Comparison of ENCODE assay signal across 8 mouse cellular contexts in the genomic region with DNA sequence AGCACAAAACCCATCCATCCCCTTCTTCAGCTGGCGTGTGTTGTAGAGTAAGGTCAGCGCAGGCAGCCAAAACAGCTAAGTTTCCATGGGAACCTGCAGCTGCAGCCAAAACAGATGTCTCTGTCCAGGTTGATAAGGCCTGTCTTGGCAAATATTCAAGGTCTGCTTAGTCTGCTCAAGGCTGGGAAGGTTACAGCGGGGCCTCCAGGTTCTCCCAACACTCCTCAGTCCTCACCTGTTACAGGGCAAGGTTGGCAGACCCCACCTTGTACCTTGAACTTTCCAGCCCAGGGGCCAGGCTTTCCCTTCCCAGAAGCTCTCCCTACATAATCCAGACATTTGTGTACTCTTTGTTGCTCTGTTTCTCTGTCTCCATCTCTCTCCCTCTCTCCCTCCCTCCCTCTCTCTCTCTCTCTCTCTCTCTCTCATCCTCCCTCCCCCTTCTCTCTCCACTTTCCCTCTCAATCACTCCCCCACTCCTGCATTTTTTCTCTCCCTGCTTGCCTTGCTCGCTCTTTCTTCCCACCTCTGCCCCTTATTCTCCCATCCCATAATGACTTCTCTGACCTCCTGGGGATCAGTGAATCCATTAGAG. TPM values are rescaled to one million over a fixed set of nuclear protein-coding genes. Genes with fewer than 3 reads are reported as not detected.
A peak's percentile ranks its signal among the peaks of the same experiment; 100 is the strongest.
DNase-seq lines count a peak whose midpoint lies in the region; ATAC-seq and TF ChIP-seq lines count a peak whose summit lies in the region.

No protein-coding gene starts in this region.

- H3K36me3 ChIP-seq in forebrain, embryonic 12.5 days (replicated peaks): no peaks in the 10 kb centered on the region
- H3K36me3 ChIP-seq in hindbrain, embryonic 16.5 days (ENCODE audit: control insufficient read depth, insufficient read depth, low read length): no peaks in the 10 kb centered on the region
- no peaks in the 10 kb centered on the region for H3K36me3 ChIP-seq in midbrain, embryonic 11.5 days (ENCODE audit: control insufficient read depth, insufficient read depth, low read length)
- H3K36me3 ChIP-seq in stomach, postnatal 0 days (ENCODE audit: control insufficient read depth, insufficient read depth, low read length): no peaks in the 10 kb centered on the region

- H3K4me3 ChIP-seq in forebrain, embryonic 12.5 days (replicated peaks): peak overlapping the region; percentile 48
- H3K4me3 ChIP-seq in hindbrain, embryonic 16.5 days (ENCODE audit: low read length): peak overlapping the region; percentile 54
- peak overlapping the region; percentile 44; the same call in 1 of the 2 replicates for H3K4me3 ChIP-seq in midbrain, embryonic 11.5 days (ENCODE audit: low read depth, low read length)
- peak overlapping the region; percentile 44; the same call in 1 of the 2 replicates for H3K4me3 ChIP-seq in stomach, postnatal 0 days (ENCODE audit: low read depth, low read length)

- no peaks in the 10 kb centered on the region for H3K27me3 ChIP-seq in forebrain, embryonic 12.5 days
- no peaks in the 10 kb centered on the region for H3K27me3 ChIP-seq in hindbrain, embryonic 16.5 days (replicated peaks; ENCODE audit: control insufficient read depth, insufficient read depth, low read length)
- no peaks in the 10 kb centered on the region for H3K27me3 ChIP-seq in midbrain, embryonic 11.5 days (ENCODE audit: control insufficient read depth, insufficient read depth, low read length)
- H3K27me3 ChIP-seq in stomach, postnatal 0 days (ENCODE audit: control insufficient read depth, insufficient read depth, low read length): no peaks in the 10 kb centered on the region

- peak overlapping the region; percentile 62 for H3K4me2 ChIP-seq in forebrain, embryonic 12.5 days
- peak overlapping the region; percentile 65 for H3K4me2 ChIP-seq in hindbrain, embryonic 16.5 days (ENCODE audit: low read length)
- H3K4me2 ChIP-seq in midbrain, embryonic 11.5 days: peak overlapping the region; percentile 67
- H3K4me2 ChIP-seq in stomach, postnatal 0 days (replicated peaks; ENCODE audit: low read depth): peak overlapping the region; percentile 59

- peak; percentile 68 for DNase-seq in spleen, adult 12 weeks (ENCODE audit: low spot score)
- DNase-seq in spleen, adult 18-20 months: no peak
- DNase-seq in midbrain, embryonic 11.5 days (ENCODE audit: low spot score, missing footprints): no peak
- DNase-seq in stomach, postnatal 0 days (ENCODE audit: low spot score): peak; percentile 26
- DNase-seq in cerebellum, adult 11 months: no peak
- DNase-seq in frontal cortex, postnatal 14 days (ENCODE audit: low spot score in 2 of 2): no peak

- peaks cover 9% of the 10 kb centered on the region for H3K4me1 ChIP-seq in forebrain, embryonic 12.5 days
- peaks cover 4% of the 10 kb centered on the region for H3K4me1 ChIP-seq in hindbrain, embryonic 16.5 days (ENCODE audit: control insufficient read depth, insufficient read depth, low read depth, low read length)
- no peaks in the 10 kb centered on the region for H3K4me1 ChIP-seq in midbrain, embryonic 11.5 days (ENCODE audit: control insufficient read depth, insufficient read depth, low read length)
- no peaks in the 10 kb centered on the region for H3K4me1 ChIP-seq in stomach, postnatal 0 days (replicated peaks; ENCODE audit: control insufficient read depth, insufficient read depth)

- peak; percentile 37; the same call in 1 of the 2 replicates for ATAC-seq in forebrain, embryonic 12.5 days (ENCODE audit: low FRiP score)
- peak; percentile 46 for ATAC-seq in hindbrain, embryonic 16.5 days
- ATAC-seq in midbrain, embryonic 11.5 days (ENCODE audit: low FRiP score): no peak
- ATAC-seq in stomach, postnatal 0 days (ENCODE audit: low FRiP score, low TSS enrichment): peak; percentile 75

- TF ChIP-seq EP300 in stomach, postnatal 0 days (optimal IDR thresholded peaks at IDR 0.05): no peak

- no peak overlapping the region for H3K9ac ChIP-seq in forebrain, embryonic 12.5 days
- peak overlapping the region; percentile 42 for H3K9ac ChIP-seq in hindbrain, embryonic 16.5 days (ENCODE audit: low read depth, low read length)
- no peak overlapping the region for H3K9ac ChIP-seq in midbrain, embryonic 11.5 days (ENCODE audit: low read length)
- no peak overlapping the region for H3K9ac ChIP-seq in stomach, postnatal 0 days (ENCODE audit: low read length)

- H3K27ac ChIP-seq in forebrain, embryonic 12.5 days: no peak overlapping the region
- no peak overlapping the region for H3K27ac ChIP-seq in hindbrain, embryonic 16.5 days (ENCODE audit: low read depth, low read length)
- no peak overlapping the region for H3K27ac ChIP-seq in midbrain, embryonic 11.5 days (ENCODE audit: low read depth, low read length)
- H3K27ac ChIP-seq in stomach, postnatal 0 days (replicated peaks): no peak overlapping the region

- TF ChIP-seq CTCF in stomach, postnatal 0 days (IDR thresholded peaks at IDR 0.05; ENCODE audit: low read depth): no peak

- 15% methylated on average over 4 of the region's 4 CpGs for WGBS in forebrain, embryonic 12.5 days
- 19% methylated on average over 4 of the region's 4 CpGs for WGBS in hindbrain, embryonic 16.5 days
- 22% methylated on average over 4 of the region's 4 CpGs for WGBS in midbrain, embryonic 11.5 days
- WGBS in stomach, postnatal 0 days: 14% methylated on average over 4 of the region's 4 CpGs

- H3K9me3 ChIP-seq in forebrain, embryonic 12.5 days: no peaks in the 10 kb centered on the region
- H3K9me3 ChIP-seq in hindbrain, embryonic 16.5 days (ENCODE audit: control insufficient read depth, low read length): no peaks in the 10 kb centered on the region
- no peaks in the 10 kb centered on the region for H3K9me3 ChIP-seq in midbrain, embryonic 11.5 days (ENCODE audit: control insufficient read depth, low read length)
- no peaks in the 10 kb centered on the region for H3K9me3 ChIP-seq in stomach, postnatal 0 days (ENCODE audit: control insufficient read depth, low read length)

RNA-seq across cellular contexts. Expression of gene Gm17332, which starts 12.1 kb away (rescaled TPM):
- not detected in 2 replicates for polyA plus RNA-seq in forebrain, embryonic 12.5 days (2016; fragmentation: Nextera tagmentation; extraction: Ambion mirVana)
- not detected in 2 replicates for polyA plus RNA-seq in hindbrain, embryonic 16.5 days (2015; fragmentation: Nextera tagmentation; extraction: Ambion mirVana)
- polyA plus RNA-seq in midbrain, embryonic 11.5 days (2014; fragmentation: Nextera tagmentation; extraction: Ambion mirVana): not detected in 2 replicates
- not detected in 2 replicates for polyA plus RNA-seq in stomach, postnatal 0 days (2015; fragmentation: Nextera tagmentation; extraction: Ambion mirVana)

Comparison
In these comparisons a context has a peak if more than half of its experiments do, and no peak if none do; other contexts are left out.
1. DNase-seq: peak in spleen, adult 12 weeks (single experiment) and stomach, postnatal 0 days (single experiment); none in spleen, adult 18-20 months (0 of 2), midbrain, embryonic 11.5 days (single experiment), cerebellum, adult 11 months (single experiment) and frontal cortex, postnatal 14 days (0 of 2).
2. Peak in every context shown above with its lines, with median percentiles within 50 percentile points of each other: H3K4me2 ChIP-seq and H3K4me3 ChIP-seq.